Mouse (Mus musculus): ENCODE measurements at regions not wholly inside any gene's neighbourhood (a gene's known extent, or its start where the extent isn't known, plus 50 kb on each side); places are given as distances from the start of the nearest gene placed in this dataset.

DNA sequence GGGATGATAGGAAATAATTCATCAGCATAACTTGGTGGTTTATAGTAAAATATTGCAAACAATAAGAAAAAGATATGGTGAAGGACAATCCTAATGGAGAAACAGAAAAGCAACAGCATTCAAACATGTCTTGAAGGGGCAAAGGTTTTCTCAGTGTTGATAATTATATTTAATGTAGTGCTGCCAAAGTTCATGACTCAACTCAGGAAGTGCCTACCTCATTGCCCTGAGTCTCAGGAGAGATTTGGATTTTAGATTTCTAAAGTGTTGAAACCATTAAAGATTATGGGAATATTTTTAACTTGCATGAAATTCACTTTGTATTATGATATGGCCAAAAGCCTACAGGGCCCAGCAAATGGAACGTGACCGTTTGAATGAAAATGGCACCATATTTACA lies 1453.2 kb upstream of the Zeb2 start:
- Histone ChIP-seq H3K4me2 (no peak overlapping the region), H3K27me3 (no peaks in the 10 kb centered on the region), H3K4me1 (replicated peaks) (no peaks in the 10 kb centered on the region), H3K9ac (replicated peaks) (no peak overlapping the region), H3K36me3 (no peaks in the 10 kb centered on the region), H3K9me3 (no peaks in the 10 kb centered on the region), H3K4me3 (replicated peaks) (no peak overlapping the region), H3K27ac (no peak overlapping the region)
- no peak for ATAC-seq (ENCODE audit: insufficient number of reproducible peaks, insufficient read depth, low FRiP score, low TSS enrichment, low read depth)
- 92% methylated on average over 2 of the region's 2 CpGs for WGBS

GRCm38 (mm10) chr2:46533395-46533794 lies 1416.2 kb upstream of the Zeb2 start:
- no peaks in the 10 kb centered on the region for H3K4me1 ChIP-seq (replicated peaks)
- H3K4me3 ChIP-seq (replicated peaks) = no peak overlapping the region
- ATAC-seq (ENCODE audit: insufficient number of reproducible peaks, insufficient read depth, low FRiP score, low TSS enrichment, low read depth) = no peak
- H3K27me3 ChIP-seq = no peaks in the 10 kb centered on the region
- H3K4me2 ChIP-seq = no peak overlapping the region
- no peak overlapping the region for H3K27ac ChIP-seq
- WGBS = 61% methylated on average over 1 of the region's 1 CpGs
- H3K9ac ChIP-seq (replicated peaks) = no peak overlapping the region
- no peaks in the 10 kb centered on the region for H3K36me3 ChIP-seq
- H3K9me3 ChIP-seq = no peaks in the 10 kb centered on the region

DNA sequence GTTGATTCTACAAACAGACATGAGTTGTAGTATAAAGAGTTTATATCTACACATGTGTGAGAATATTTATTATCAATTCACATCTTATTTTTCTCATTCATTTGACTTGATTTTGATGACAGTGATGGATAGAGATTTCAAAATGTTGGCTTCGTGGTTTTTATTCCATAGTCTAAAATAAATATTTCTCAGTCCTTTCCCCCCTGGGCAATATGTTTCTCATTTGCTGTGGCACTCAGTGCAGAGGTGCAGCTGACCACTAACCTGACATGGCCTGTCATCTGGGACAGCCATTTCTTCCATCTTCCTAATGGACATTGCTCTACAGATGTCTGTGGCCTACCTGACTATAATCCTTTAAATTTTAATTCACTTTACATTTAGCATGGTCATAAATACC lies 1413.5 kb upstream of the Zeb2 start:
- ATAC-seq (ENCODE audit: insufficient number of reproducible peaks, insufficient read depth, low FRiP score, low TSS enrichment, low read depth) = no peak
- no peak overlapping the region for H3K9ac ChIP-seq (replicated peaks)

DNA sequence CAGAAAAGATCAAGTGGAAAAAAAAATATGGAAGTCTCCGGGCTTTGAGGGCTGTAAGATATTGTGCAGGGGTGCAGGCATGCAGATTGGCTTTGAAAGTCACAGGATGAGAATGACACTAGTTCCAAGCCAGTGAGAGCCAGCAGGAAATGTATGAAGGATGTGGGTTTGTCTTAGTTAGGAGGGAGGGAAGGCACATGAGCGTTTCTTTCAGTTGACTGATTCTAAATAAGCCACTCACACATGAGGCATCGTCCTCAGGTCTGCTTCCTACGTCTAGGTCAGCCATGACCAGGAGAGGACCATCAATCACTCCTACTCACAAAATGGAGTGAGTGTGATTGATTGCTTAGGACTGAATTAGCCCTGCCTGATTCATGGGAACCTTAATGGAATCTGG lies 1408.0 kb upstream of the Zeb2 start:
- Histone ChIP-seq H3K4me2 (no peak overlapping the region), H3K9me3 (no peaks in the 10 kb centered on the region), H3K27ac (no peak overlapping the region), H3K9ac (replicated peaks) (no peak overlapping the region), H3K4me3 (replicated peaks) (no peak overlapping the region), H3K4me1 (replicated peaks) (no peaks in the 10 kb centered on the region), H3K27me3 (no peaks in the 10 kb centered on the region), H3K36me3 (no peaks in the 10 kb centered on the region)
- ATAC-seq (ENCODE audit: insufficient number of reproducible peaks, insufficient read depth, low FRiP score, low TSS enrichment, low read depth) = no peak
- 47% methylated on average over 4 of the region's 4 CpGs for WGBS

More for the DNA sequence above, 1413.5 kb upstream of the Zeb2 start:
- Histone ChIP-seq H3K4me1 (replicated peaks) (no peaks in the 10 kb centered on the region), H3K4me3 (replicated peaks) (no peak overlapping the region), H3K27ac (no peak overlapping the region), H3K9me3 (no peaks in the 10 kb centered on the region), H3K4me2 (no peak overlapping the region), H3K36me3 (no peaks in the 10 kb centered on the region), H3K27me3 (no peaks in the 10 kb centered on the region)
- 84% methylated on average over 1 of the region's 1 CpGs for WGBS

GRCm38 (mm10) chr2:46524625-46525024 lies 1407.4 kb upstream of the Zeb2 start:
- H3K36me3 ChIP-seq = no peaks in the 10 kb centered on the region
- no peak overlapping the region for H3K27ac ChIP-seq
- 66% methylated on average over 6 of the region's 6 CpGs for WGBS
- no peak overlapping the region for H3K4me2 ChIP-seq
- no peaks in the 10 kb centered on the region for H3K27me3 ChIP-seq
- H3K9me3 ChIP-seq = no peaks in the 10 kb centered on the region
- no peaks in the 10 kb centered on the region for H3K4me1 ChIP-seq (replicated peaks)
- ATAC-seq (ENCODE audit: insufficient number of reproducible peaks, insufficient read depth, low FRiP score, low TSS enrichment, low read depth) = no peak
- H3K4me3 ChIP-seq (replicated peaks) = no peak overlapping the region
- no peak overlapping the region for H3K9ac ChIP-seq (replicated peaks)

- no peaks in the 10 kb centered on the region for H3K9me3 ChIP-seq
- H3K4me2 ChIP-seq = no peak overlapping the region
- no peaks in the 10 kb centered on the region for H3K27me3 ChIP-seq
- ATAC-seq (ENCODE audit: insufficient number of reproducible peaks, insufficient read depth, low FRiP score, low TSS enrichment, low read depth) = no peak
- H3K36me3 ChIP-seq = no peaks in the 10 kb centered on the region
- no peaks in the 10 kb centered on the region for H3K4me1 ChIP-seq (replicated peaks)
- WGBS = 76% methylated on average over 5 of the region's 5 CpGs
- H3K9ac ChIP-seq (replicated peaks) = no peak overlapping the region
- no peak overlapping the region for H3K4me3 ChIP-seq (replicated peaks)
- no peak overlapping the region for H3K27ac ChIP-seq
These were observed 1404.2 kb upstream of the Zeb2 start for GRCm38 (mm10) chr2:46521147-46521965.

- Histone ChIP-seq H3K27ac (no peak overlapping the region), H3K4me3 (replicated peaks) (no peak overlapping the region), H3K4me2 (no peak overlapping the region), H3K4me1 (replicated peaks) (no peaks in the 10 kb centered on the region), H3K9me3 (no peaks in the 10 kb centered on the region), H3K9ac (replicated peaks) (no peak overlapping the region), H3K36me3 (no peaks in the 10 kb centered on the region), H3K27me3 (no peaks in the 10 kb centered on the region)
- 43% methylated on average over 2 of the region's 2 CpGs for WGBS
- no peak for ATAC-seq (ENCODE audit: insufficient number of reproducible peaks, insufficient read depth, low FRiP score, low TSS enrichment, low read depth)
These were observed 1395.2 kb upstream of the Zeb2 start for GRCm38 (mm10) chr2:46512237-46513028.

- Histone ChIP-seq H3K4me1 (replicated peaks) (no peaks in the 10 kb centered on the region), H3K9me3 (no peaks in the 10 kb centered on the region), H3K27me3 (no peaks in the 10 kb centered on the region), H3K4me2 (no peak overlapping the region), H3K36me3 (no peaks in the 10 kb centered on the region), H3K9ac (replicated peaks) (no peak overlapping the region), H3K27ac (no peak overlapping the region), H3K4me3 (replicated peaks) (no peak overlapping the region)
- 51% methylated on average over 1 of the region's 1 CpGs for WGBS
- ATAC-seq (ENCODE audit: insufficient number of reproducible peaks, insufficient read depth, low FRiP score, low TSS enrichment, low read depth) = no peak
These were observed 1389.8 kb upstream of the Zeb2 start for GRCm38 (mm10) chr2:46506951-46507350.

DNA sequence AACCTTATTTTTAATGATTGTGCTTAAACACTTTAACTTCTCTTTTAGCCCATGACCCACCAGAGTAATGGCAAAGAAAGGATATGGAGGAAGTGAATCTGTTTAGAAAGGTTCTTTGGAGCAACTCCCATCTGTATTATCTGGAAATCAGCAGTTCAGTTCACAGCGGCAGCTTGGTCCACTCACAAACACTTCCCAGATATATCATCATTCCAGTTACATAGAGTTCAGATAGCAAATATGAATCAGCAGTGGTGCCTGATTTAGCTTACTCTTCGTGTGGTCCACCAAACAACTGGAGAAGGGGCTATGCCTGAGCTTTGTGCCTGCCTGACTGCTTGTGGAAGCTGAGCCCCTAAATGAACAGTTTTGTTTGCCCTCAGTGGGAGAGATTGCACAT lies 1385.9 kb upstream of the Zeb2 start:
- Histone ChIP-seq H3K4me1 (replicated peaks) (no peaks in the 10 kb centered on the region), H3K9me3 (no peaks in the 10 kb centered on the region), H3K27ac (no peak overlapping the region), H3K4me3 (replicated peaks) (no peak overlapping the region), H3K4me2 (no peak overlapping the region), H3K27me3 (no peaks in the 10 kb centered on the region), H3K9ac (replicated peaks) (no peak overlapping the region), H3K36me3 (no peaks in the 10 kb centered on the region)
- 91% methylated on average over 2 of the region's 2 CpGs for WGBS
- no peak for ATAC-seq (ENCODE audit: insufficient number of reproducible peaks, insufficient read depth, low FRiP score, low TSS enrichment, low read depth)

DNA sequence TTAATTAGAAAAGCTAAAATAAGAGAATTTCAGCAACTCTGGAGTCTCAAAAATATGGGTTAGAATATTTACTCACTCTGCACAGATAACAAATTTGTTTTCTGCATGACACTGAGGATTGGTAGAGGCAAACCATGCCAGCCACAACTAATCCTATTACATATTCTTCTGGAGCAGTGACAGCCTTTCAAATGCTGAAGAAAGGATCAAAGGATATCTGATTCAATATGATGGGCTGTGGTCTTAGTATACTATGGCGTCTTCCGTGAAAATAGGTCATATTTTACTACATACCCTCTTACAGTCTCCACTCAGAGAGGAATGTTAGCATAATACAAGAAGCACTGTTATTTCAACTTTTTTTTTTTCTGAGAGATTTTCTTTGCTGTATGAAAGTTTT lies 1375.1 kb upstream of the Zeb2 start:
- Histone ChIP-seq H3K4me1 (replicated peaks) (no peaks in the 10 kb centered on the region), H3K4me2 (no peak overlapping the region), H3K9me3 (peaks cover 4% of the 10 kb centered on the region; the same call in 1 of the 2 replicates), H3K4me3 (replicated peaks) (no peak overlapping the region), H3K9ac (replicated peaks) (no peak overlapping the region), H3K27me3 (no peaks in the 10 kb centered on the region), H3K27ac (no peak overlapping the region), H3K36me3 (no peaks in the 10 kb centered on the region)
- 76% methylated on average over 2 of the region's 2 CpGs for WGBS
- ATAC-seq (ENCODE audit: insufficient number of reproducible peaks, insufficient read depth, low FRiP score, low TSS enrichment, low read depth) = no peak

DNA sequence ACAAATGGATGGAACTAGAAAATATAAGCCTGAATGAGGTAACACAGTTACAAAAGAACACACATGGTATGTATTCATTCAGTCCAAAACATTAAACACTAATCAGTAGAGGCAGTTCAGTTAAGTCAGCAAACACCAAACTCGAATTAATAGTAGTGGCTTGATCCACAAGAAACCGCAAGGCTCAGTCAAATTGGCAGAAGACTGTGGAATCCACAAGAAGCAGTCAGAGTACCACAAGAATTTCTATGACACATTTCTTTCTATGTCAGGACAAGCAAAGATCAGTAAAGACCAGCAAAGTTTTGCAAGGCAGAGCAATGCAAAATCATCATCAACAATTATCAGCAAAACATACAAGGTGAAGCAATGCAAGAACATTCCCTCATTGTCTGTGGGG lies 1373.9 kb upstream of the Zeb2 start:
- Histone ChIP-seq H3K27ac (no peak overlapping the region), H3K36me3 (no peaks in the 10 kb centered on the region), H3K4me1 (replicated peaks) (no peaks in the 10 kb centered on the region), H3K9me3 (peaks cover 4% of the 10 kb centered on the region; the same call in 1 of the 2 replicates), H3K9ac (replicated peaks) (no peak overlapping the region), H3K27me3 (no peaks in the 10 kb centered on the region), H3K4me3 (replicated peaks) (no peak overlapping the region), H3K4me2 (no peak overlapping the region)
- no peak for ATAC-seq (ENCODE audit: insufficient number of reproducible peaks, insufficient read depth, low FRiP score, low TSS enrichment, low read depth)
- WGBS = 94% methylated on average over 2 of the region's 2 CpGs

All from limb, embryonic 12.5 days (tissue).